Mouse (Mus musculus): ENCODE results near the gene Srm.

DNA sequence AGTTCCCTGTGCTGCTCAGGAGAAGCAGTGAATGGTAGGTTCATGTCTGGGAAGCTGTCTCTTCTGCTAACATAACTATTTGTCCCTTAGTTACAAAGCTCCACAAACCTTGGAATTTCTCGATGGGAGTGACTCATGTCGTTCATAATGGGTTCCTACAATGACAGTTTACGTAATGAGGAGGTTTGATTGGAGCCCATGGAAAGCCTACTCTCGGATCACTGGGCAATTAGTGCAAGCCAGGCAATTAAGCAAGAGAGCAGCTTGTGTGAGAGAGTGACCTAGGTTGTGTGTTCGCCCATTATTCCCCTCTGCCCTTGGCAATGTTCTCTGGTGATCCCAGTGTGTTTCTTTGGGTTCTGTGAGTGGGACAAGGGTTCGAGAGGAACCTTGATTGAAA is 4.6 kb downstream of the Srm start:
- no peak for TF ChIP-seq EP300 (IDR thresholded peaks at IDR 0.05; ENCODE audit: low read length)
- TF ChIP-seq POLR2A (IDR thresholded peaks at IDR 0.05; ENCODE audit: low read depth, low read length): no peak
- no peak for TF ChIP-seq POLR2AphosphoS2 (IDR thresholded peaks at IDR 0.05; ENCODE audit: low read depth, low read length)
- no peak for TF ChIP-seq USF2 (conservative IDR thresholded peaks at IDR 0.05; ENCODE audit: low read depth, low read length)
- no peak for TF ChIP-seq CTCF (conservative IDR thresholded peaks at IDR 0.05 in 1 of 2, IDR thresholded peaks at IDR 0.05 in 1 of 2; ENCODE audit: low read depth in 2 of 2, low read length in 2 of 2)
- no peak for TF ChIP-seq JUN (IDR thresholded peaks at IDR 0.05; ENCODE audit: insufficient read depth, low read depth, low read length)
- TF ChIP-seq MYC (IDR thresholded peaks at IDR 0.05; ENCODE audit: low read depth, low read length): no peak

Measured in CH12.LX (cell line).